In the genomic region with DNA sequence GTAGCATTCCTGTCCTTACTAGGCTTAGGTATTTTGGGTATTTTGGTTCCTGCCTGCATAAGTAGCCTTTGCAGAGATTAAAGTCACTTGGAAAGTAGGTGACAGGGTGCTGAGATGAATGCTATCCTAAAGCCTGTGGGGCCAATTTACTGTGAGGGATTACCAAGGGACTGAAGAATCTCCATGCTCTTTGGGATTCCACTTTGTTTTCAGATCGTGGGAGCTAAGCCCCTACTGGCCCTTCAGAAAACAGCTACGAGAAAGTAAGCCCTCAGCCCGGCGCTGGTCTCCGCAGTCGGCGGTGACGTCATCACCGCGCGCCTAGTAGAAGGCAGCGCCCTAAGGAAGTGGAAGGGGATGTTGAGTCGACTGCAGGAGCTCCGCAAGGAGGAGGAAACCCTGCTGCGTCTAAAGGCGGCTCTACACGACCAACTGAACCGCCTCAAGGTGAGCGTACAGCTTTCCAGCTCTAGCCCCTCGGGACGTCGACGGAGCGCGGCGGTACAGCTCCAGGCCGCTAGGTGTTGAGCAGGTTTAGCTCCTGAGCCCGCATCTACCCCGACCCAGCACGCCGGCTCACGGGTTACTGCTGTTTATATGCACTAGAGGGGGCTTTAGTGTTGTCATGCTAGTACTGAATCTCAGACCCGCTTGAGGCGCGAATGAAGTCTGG, we compare ENCODE assay signal across 8 mouse cellular contexts. TPM values are rescaled to one million over a fixed set of nuclear protein-coding genes. Genes with fewer than 3 reads are reported as not detected.
DNase-seq lines count a peak whose midpoint lies in the region; ATAC-seq lines count a peak whose summit lies in the region.

Gene Snapc5, plus strand, starts transcription at position 301 of the 673 bp plus-strand sequence.

- peak within 1 kb of the TSS; percentile 58 for H3K4me2 ChIP-seq in hindbrain, embryonic 12.5 days (replicated peaks)

- peaks cover 21% of the 10 kb centered on the region for H3K4me1 ChIP-seq in hindbrain, embryonic 12.5 days

- no peaks in the 10 kb centered on the region for H3K27me3 ChIP-seq in hindbrain, embryonic 12.5 days

- H3K9me3 ChIP-seq in hindbrain, embryonic 12.5 days (replicated peaks), result no peaks in the 10 kb centered on the region

- under 1% methylated on average over 35 of the region's 35 CpGs for WGBS in hindbrain, embryonic 12.5 days

- peak within 1 kb of the TSS; percentile 60 for H3K9ac ChIP-seq in hindbrain, embryonic 12.5 days

- peak; percentile 95 for ATAC-seq in hindbrain, embryonic 12.5 days (ENCODE audit: low FRiP score)

- peak; percentile 93 for DNase-seq in Muller cell, postnatal 12 days (ENCODE audit: inconsistent ontology term)
- DNase-seq in cerebellum, adult 9-11 months, result peak; percentile 87
- DNase-seq in frontal cortex, postnatal 10 days (ENCODE audit: low spot score in 2 of 2), result peak; percentile 86 to 90
- DNase-seq in layer of hippocampus, postnatal 14 days (ENCODE audit: low spot score in 2 of 2), result peak; percentile 91
- DNase-seq in lung, postnatal 14 days, result peak; percentile 89
- DNase-seq in retina, adult 2 months (ENCODE audit: low read depth, low spot score), result peak; percentile 81
- peak; percentile 88 to 90 for DNase-seq in thymus, postnatal 36 days

- peak within 1 kb of the TSS; percentile 69 for H3K4me3 ChIP-seq in hindbrain, embryonic 12.5 days

- peak within 1 kb of the TSS; percentile 86 for H3K27ac ChIP-seq in hindbrain, embryonic 12.5 days

- peaks cover 62% of the 10 kb centered on the region for H3K36me3 ChIP-seq in hindbrain, embryonic 12.5 days

RNA-seq across cellular contexts. Expression of gene Snapc5, which starts in this region (rescaled TPM):
- 32.2 and 36.2 TPM in 2 replicates for polyA plus RNA-seq in hindbrain, embryonic 12.5 days (2016; fragmentation: Nextera tagmentation; extraction: Ambion mirVana)
- 10 to 100 TPM; 14.6 to 19.3 TPM for total RNA-seq in layer of hippocampus, postnatal 14 days (2021)

Comparison
In these comparisons a context has a peak if more than half of its experiments do, and no peak if none do; other contexts are left out.
1. Peak in every context shown above with its lines: DNase-seq, ATAC-seq, H3K4me3 ChIP-seq and H3K27ac ChIP-seq.